Mouse (Mus musculus): ENCODE data around the gene Cd300a.

- no peak for TF ChIP-seq POLR2A (IDR thresholded peaks at IDR 0.05; ENCODE audit: control insufficient read depth, extremely low read depth, insufficient read depth, low read length, poor library complexity)
- no peak for TF ChIP-seq CTCF (IDR thresholded peaks at IDR 0.05; ENCODE audit: borderline replicate concordance, control insufficient read depth, extremely low read depth, insufficient read depth, low read length, poor library complexity)
Observed at GRCm38 (mm10) chr11:114846336-114846735, 43.5 kb upstream of the Cd300a start.

Measured in thymus, adult 2 months (tissue).